Mouse (Mus musculus) lung, adult 18-20 months (tissue): ENCODE results near the gene Gfra1.

Experiments used
- DNase-seq, 2 experiments: peaks; one replicate each; pipeline ENCODE4 v3.0.0; 2022; ENCODE audit warnings: mixed read lengths in 2 of 2

Gene Gfra1

DNA sequence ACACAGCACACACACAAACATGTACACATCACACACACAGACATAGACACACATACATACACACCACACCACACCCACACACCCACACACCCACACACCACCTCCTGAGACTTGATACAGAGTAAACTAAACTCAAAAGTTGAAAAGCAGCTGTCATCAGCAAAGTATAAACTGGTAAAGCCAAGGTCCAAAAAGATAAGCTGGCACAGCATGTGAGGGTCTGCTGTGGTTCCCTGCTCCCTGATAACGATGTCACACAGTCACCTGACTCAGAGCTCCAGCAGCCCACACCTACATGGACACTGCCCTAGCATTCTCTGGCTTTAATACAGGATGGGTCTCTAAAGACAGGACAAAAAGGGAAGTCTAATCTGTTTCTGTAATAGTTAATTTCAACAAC, 212.1 kb downstream of the Gfra1 start:
- DNase-seq, result no peak

- DNase-seq, result no peak
Observed at GRCm38 (mm10) chr19:58238325-58238724, 217.4 kb downstream of the Gfra1 start.

GRCm38 (mm10) chr19:58227725-58228124, 228.0 kb downstream of the Gfra1 start:
- DNase-seq, result no peak

GRCm38 (mm10) chr19:58226882-58227281, 228.8 kb downstream of the Gfra1 start:
- no peak for DNase-seq

DNA sequence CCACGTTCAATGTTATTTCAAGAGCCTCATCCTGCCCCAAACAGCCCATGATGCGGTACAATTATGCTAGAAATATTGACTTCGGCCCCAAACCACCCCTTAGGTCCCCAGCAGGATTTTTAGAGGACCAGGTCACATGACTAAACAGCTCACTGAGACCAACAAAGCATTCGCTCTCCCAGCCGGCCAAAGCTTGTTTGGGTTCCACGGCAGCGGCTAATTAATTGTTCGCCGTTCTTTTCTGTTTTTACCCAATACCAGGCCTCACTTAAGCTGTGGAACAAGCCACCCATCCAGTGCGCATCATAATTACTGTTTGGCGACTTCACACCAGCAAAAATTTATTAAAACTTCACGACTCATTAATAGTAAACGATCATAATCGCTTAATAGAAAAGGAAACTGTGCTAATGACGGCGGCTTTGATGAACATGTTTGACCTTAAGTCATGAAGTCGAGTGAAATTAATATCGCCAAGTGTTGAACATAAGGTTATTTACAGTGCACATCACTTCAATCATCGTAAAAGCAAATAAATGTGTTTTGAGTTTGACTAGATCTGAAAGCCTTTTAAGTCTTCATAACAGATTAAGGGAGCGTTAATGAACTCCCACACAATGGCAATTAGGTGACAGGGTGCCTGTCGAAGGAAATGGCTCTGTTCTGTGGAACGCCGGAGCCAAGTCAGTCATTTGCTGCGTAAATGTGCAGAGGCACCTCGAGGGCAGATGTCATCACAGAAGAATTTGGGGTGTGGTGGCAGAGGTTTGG, 235.5 kb downstream of the Gfra1 start:
- no peak for DNase-seq

- no peak for DNase-seq
Observed at GRCm38 (mm10) chr19:58217591-58217990, 238.1 kb downstream of the Gfra1 start.

- no peak for DNase-seq
Observed at GRCm38 (mm10) chr19:58206496-58207044, 249.1 kb downstream of the Gfra1 start.

GRCm38 (mm10) chr19:58205470-58205869, 250.2 kb downstream of the Gfra1 start:
- no peak for DNase-seq

DNA sequence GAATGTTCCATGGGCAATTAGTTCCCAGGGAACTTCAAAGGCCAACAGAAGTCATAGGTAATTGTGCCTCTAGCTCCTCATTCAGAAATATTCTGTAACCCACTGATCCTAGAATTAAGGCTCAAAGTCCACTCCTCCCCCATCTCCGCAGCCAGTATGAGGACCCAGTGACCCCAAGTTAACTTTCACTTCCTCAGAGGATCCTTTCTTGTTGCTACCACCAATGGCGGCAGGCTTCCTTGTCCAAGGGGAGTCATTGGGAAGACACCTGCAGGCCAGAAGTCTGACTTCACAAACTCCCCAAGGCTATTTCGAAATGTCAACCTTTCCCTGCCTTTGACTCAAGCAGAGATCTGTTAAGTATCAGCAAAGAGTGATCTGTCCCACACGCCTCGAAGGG, 253.1 kb downstream of the Gfra1 start:
- no peak for DNase-seq

GRCm38 (mm10) chr19:58199679-58200078, 256.0 kb downstream of the Gfra1 start:
- DNase-seq, result no peak

- no peak for DNase-seq
Observed at GRCm38 (mm10) chr19:58193733-58194456, 261.8 kb downstream of the Gfra1 start.

- DNase-seq, result no peak
Observed at GRCm38 (mm10) chr19:58190947-58191346, 264.8 kb downstream of the Gfra1 start.

GRCm38 (mm10) chr19:58186558-58186957, 269.2 kb downstream of the Gfra1 start:
- DNase-seq, result no peak
